Mouse (Mus musculus): ENCODE measurements around the gene Atrn. TPM values are rescaled to one million over a fixed set of nuclear protein-coding genes. Genes with fewer than 3 reads are reported as not detected.
"Not testable (repeated sequence)": the region's sequence is repeated elsewhere in the genome, so short reads cannot be mapped to it uniquely, and the experiment has no call there.

Atrn gene
- polyA plus RNA-seq, 1 experiment, result 6.8 TPM

GRCm38 (mm10) chr2:131029065-131029935 is 123.0 kb downstream of the Atrn start:
- Histone ChIP-seq H3K27me3 (ENCODE audit: control insufficient read depth, insufficient read depth, insufficient read length) (no peaks in the 10 kb centered on the region), H3K36me3 (ENCODE audit: control insufficient read depth, insufficient read depth) (no peaks in the 10 kb centered on the region), H3K4me2 (ENCODE audit: low read depth) (peak overlapping the region; percentile 71), H3K79me2 (ENCODE audit: control insufficient read depth, insufficient read depth) (no peaks in the 10 kb centered on the region), H3K4me3 (no peak overlapping the region), H3ac (ENCODE audit: control insufficient read depth, insufficient read length) (no peak overlapping the region)
- no peak for TF ChIP-seq SRF (IDR thresholded peaks at IDR 0.05; ENCODE audit: control insufficient read depth, insufficient read length, low read depth)
- TF ChIP-seq MYOG (IDR thresholded peaks at IDR 0.05; ENCODE audit: control insufficient read depth in 1 of 3, insufficient read depth in 1 of 3, insufficient read length in 2 of 3, low read depth in 2 of 3), result no peak
- no peak for TF ChIP-seq CEBPB (IDR thresholded peaks at IDR 0.05; ENCODE audit: insufficient read depth, poor library complexity, severe bottlenecking)
- no peak for TF ChIP-seq MYOD1 (IDR thresholded peaks at IDR 0.05; ENCODE audit: control insufficient read depth in 1 of 3, insufficient read length in 2 of 3, low read depth in 2 of 3)
- TF ChIP-seq USF1 (IDR thresholded peaks at IDR 0.05; ENCODE audit: low read depth), result no peak
- no peak for TF ChIP-seq TCF12 (IDR thresholded peaks at IDR 0.05; ENCODE audit: insufficient read depth, poor library complexity, severe bottlenecking)
- no peak for TF ChIP-seq POLR2A (IDR thresholded peaks at IDR 0.05; ENCODE audit: insufficient read length, low read depth)
- TF ChIP-seq TCF3 (IDR thresholded peaks at IDR 0.05; ENCODE audit: insufficient read length, low read depth), result no peak
- no peak for TF ChIP-seq REST (IDR thresholded peaks at IDR 0.05; ENCODE audit: insufficient read depth, insufficient read length)
- TF ChIP-seq MAX (IDR thresholded peaks at IDR 0.05; ENCODE audit: low read depth), result no peak
- no peak for TF ChIP-seq E2F4 (IDR thresholded peaks at IDR 0.05; ENCODE audit: insufficient read depth)
- no peak for TF ChIP-seq POLR2AphosphoS2 (IDR thresholded peaks at IDR 0.05; ENCODE audit: insufficient read length, low read depth)

GRCm38 (mm10) chr2:131030561-131030960 is 124.3 kb downstream of the Atrn start:
- Histone ChIP-seq H3K79me2 (ENCODE audit: control insufficient read depth, insufficient read depth) (no peaks in the 10 kb centered on the region), H3K36me3 (ENCODE audit: control insufficient read depth, insufficient read depth) (no peaks in the 10 kb centered on the region), H3K27me3 (ENCODE audit: control insufficient read depth, insufficient read depth, insufficient read length) (no peaks in the 10 kb centered on the region), H3ac (ENCODE audit: control insufficient read depth, insufficient read length) (no peak overlapping the region), H3K4me2 (ENCODE audit: low read depth) (no peak overlapping the region), H3K4me3 (no peak overlapping the region)
- TF ChIP-seq POLR2A (IDR thresholded peaks at IDR 0.05; ENCODE audit: insufficient read length, low read depth), result no peak
- TF ChIP-seq USF1 (IDR thresholded peaks at IDR 0.05; ENCODE audit: low read depth), result no peak
- TF ChIP-seq REST (IDR thresholded peaks at IDR 0.05; ENCODE audit: insufficient read depth, insufficient read length), result no peak
- TF ChIP-seq E2F4 (IDR thresholded peaks at IDR 0.05; ENCODE audit: insufficient read depth), result no peak
- TF ChIP-seq MAX (IDR thresholded peaks at IDR 0.05; ENCODE audit: low read depth), result no peak
- TF ChIP-seq POLR2AphosphoS2 (IDR thresholded peaks at IDR 0.05; ENCODE audit: insufficient read length, low read depth), result no peak
- no peak for TF ChIP-seq TCF12 (IDR thresholded peaks at IDR 0.05; ENCODE audit: insufficient read depth, poor library complexity, severe bottlenecking)
- no peak for TF ChIP-seq TCF3 (IDR thresholded peaks at IDR 0.05; ENCODE audit: insufficient read length, low read depth)
- no peak for TF ChIP-seq MYOD1 (IDR thresholded peaks at IDR 0.05; ENCODE audit: control insufficient read depth in 1 of 3, insufficient read length in 2 of 3, low read depth in 2 of 3)
- TF ChIP-seq MYOG (IDR thresholded peaks at IDR 0.05; ENCODE audit: control insufficient read depth in 1 of 3, insufficient read depth in 1 of 3, insufficient read length in 2 of 3, low read depth in 2 of 3), result no peak
- TF ChIP-seq SRF (IDR thresholded peaks at IDR 0.05; ENCODE audit: control insufficient read depth, insufficient read length, low read depth), result no peak
- TF ChIP-seq CEBPB (IDR thresholded peaks at IDR 0.05; ENCODE audit: insufficient read depth, poor library complexity, severe bottlenecking), result no peak

- Histone ChIP-seq H3ac (ENCODE audit: control insufficient read depth, insufficient read length) (no peak overlapping the region), H3K36me3 (ENCODE audit: control insufficient read depth, insufficient read depth) (no peaks in the 10 kb centered on the region), H3K4me2 (ENCODE audit: low read depth) (no peak overlapping the region), H3K27me3 (ENCODE audit: control insufficient read depth, insufficient read depth, insufficient read length) (no peaks in the 10 kb centered on the region), H3K79me2 (ENCODE audit: control insufficient read depth, insufficient read depth) (no peaks in the 10 kb centered on the region), H3K4me3 (no peak overlapping the region)
- TF ChIP-seq CEBPB (IDR thresholded peaks at IDR 0.05; ENCODE audit: insufficient read depth, poor library complexity, severe bottlenecking) (no peak), REST (IDR thresholded peaks at IDR 0.05; ENCODE audit: insufficient read depth, insufficient read length) (no peak), USF1 (IDR thresholded peaks at IDR 0.05; ENCODE audit: low read depth) (no peak), E2F4 (IDR thresholded peaks at IDR 0.05; ENCODE audit: insufficient read depth) (no peak), MAX (IDR thresholded peaks at IDR 0.05; ENCODE audit: low read depth) (no peak), POLR2A (IDR thresholded peaks at IDR 0.05; ENCODE audit: insufficient read length, low read depth) (no peak), TCF12 (IDR thresholded peaks at IDR 0.05; ENCODE audit: insufficient read depth, poor library complexity, severe bottlenecking) (no peak), TCF3 (IDR thresholded peaks at IDR 0.05; ENCODE audit: insufficient read length, low read depth) (no peak), MYOG (IDR thresholded peaks at IDR 0.05; ENCODE audit: control insufficient read depth in 1 of 3, insufficient read depth in 1 of 3, insufficient read length in 2 of 3, low read depth in 2 of 3) (no peak), MYOD1 (IDR thresholded peaks at IDR 0.05; ENCODE audit: control insufficient read depth in 1 of 3, insufficient read length in 2 of 3, low read depth in 2 of 3) (no peak), POLR2AphosphoS2 (IDR thresholded peaks at IDR 0.05; ENCODE audit: insufficient read length, low read depth) (no peak)
Observed at GRCm38 (mm10) chr2:131030998-131031397, 124.7 kb downstream of the Atrn start.

DNA sequence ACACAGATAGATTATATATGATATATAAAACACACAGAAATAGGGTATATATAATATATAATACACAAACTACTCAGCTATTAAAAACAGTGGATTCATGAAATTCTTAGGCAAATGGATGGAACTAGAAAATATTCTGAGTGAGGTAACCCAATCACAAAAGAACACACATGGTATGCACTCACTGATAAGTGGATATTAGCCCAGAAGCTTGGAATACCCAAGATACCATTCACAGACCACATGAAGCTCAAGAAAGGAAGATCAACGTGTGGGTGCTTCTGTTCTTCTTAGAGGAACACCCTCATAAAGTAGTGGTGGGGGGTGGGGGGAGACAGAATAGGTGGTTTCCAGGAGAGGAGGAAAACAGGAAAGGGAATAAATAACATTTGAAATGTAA is 125.1 kb downstream of the Atrn start:
- H3K36me3 ChIP-seq (ENCODE audit: control insufficient read depth, insufficient read depth); H3K4me3 ChIP-seq; H3K4me2 ChIP-seq (ENCODE audit: low read depth); H3K27me3 ChIP-seq (ENCODE audit: control insufficient read depth, insufficient read depth, insufficient read length); H3ac ChIP-seq (ENCODE audit: control insufficient read depth, insufficient read length); H3K79me2 ChIP-seq (ENCODE audit: control insufficient read depth, insufficient read depth): not testable (repeated sequence)

DNA sequence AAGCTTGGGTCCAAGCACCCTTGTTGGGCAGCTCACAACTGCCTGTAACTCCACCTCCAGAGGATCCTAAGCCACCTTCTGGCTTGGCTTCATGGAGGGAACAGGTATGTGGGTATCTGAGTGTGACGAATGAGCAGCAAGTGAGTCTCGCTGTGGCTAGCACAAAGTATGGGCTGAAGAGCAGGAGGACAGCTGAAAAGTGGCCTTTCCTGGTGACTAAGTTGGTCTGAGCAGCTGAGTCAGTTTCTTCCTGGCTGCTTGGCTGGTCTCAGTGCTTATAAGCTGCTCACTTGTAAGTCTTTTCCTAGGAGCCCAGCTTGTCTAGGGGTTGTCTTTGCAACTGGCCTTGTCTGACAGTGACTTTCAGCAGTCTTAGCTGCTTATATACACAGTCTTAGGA is 130.0 kb downstream of the Atrn start:
- no peaks in the 10 kb centered on the region for H3K36me3 ChIP-seq (ENCODE audit: control insufficient read depth, insufficient read depth)
- H3K4me2 ChIP-seq (ENCODE audit: low read depth), result peak overlapping the region; percentile 53
- no peak overlapping the region for H3ac ChIP-seq (ENCODE audit: control insufficient read depth, insufficient read length)
- H3K27me3 ChIP-seq (ENCODE audit: control insufficient read depth, insufficient read depth, insufficient read length), result peaks cover 9% of the 10 kb centered on the region
- H3K4me3 ChIP-seq, result no peak overlapping the region
- TF ChIP-seq MYOG (IDR thresholded peaks at IDR 0.05; ENCODE audit: control insufficient read depth in 1 of 3, insufficient read depth in 1 of 3, insufficient read length in 2 of 3, low read depth in 2 of 3) (peak in 2 of 3 experiments; percentile 72 to 81), POLR2AphosphoS2 (IDR thresholded peaks at IDR 0.05; ENCODE audit: insufficient read length, low read depth) (no peak), CEBPB (IDR thresholded peaks at IDR 0.05; ENCODE audit: insufficient read depth, poor library complexity, severe bottlenecking) (no peak), E2F4 (IDR thresholded peaks at IDR 0.05; ENCODE audit: insufficient read depth) (no peak), SRF (IDR thresholded peaks at IDR 0.05; ENCODE audit: control insufficient read depth, insufficient read length, low read depth) (no peak), TCF12 (IDR thresholded peaks at IDR 0.05; ENCODE audit: insufficient read depth, poor library complexity, severe bottlenecking) (no peak), MYOD1 (IDR thresholded peaks at IDR 0.05; ENCODE audit: control insufficient read depth in 1 of 3, insufficient read length in 2 of 3, low read depth in 2 of 3) (peak in 2 of 3 experiments; percentile 45 to 82), TCF3 (IDR thresholded peaks at IDR 0.05; ENCODE audit: insufficient read length, low read depth) (no peak)
- H3K79me2 ChIP-seq (ENCODE audit: control insufficient read depth, insufficient read depth), result no peaks in the 10 kb centered on the region
